Mouse (Mus musculus): ENCODE results near the gene Dnmt1. TPM values are rescaled to one million over a fixed set of nuclear protein-coding genes. Genes with fewer than 3 reads are reported as not detected.

Gene Dnmt1
- polyA plus RNA-seq, 1 experiment from 2014 or later = 178 TPM

- no peaks in the 10 kb centered on the region for H3K9me3 ChIP-seq (replicated peaks)
- H3K27me3 ChIP-seq (ENCODE audit: low read depth, poor library complexity, severe bottlenecking) = peaks cover 60% of the 10 kb centered on the region
- peaks cover 12% of the 10 kb centered on the region for H3K4me1 ChIP-seq
- peak within 1 kb of the TSS; percentile 47 for H3K4me3 ChIP-seq
- H3K27ac ChIP-seq = no peak within 1 kb of the TSS
- H3K36me3 ChIP-seq = no peaks in the 10 kb centered on the region
- WGBS = 11% methylated on average over 53 of the region's 53 CpGs
- DNase-seq (ENCODE audit: low spot score) = peak; percentile 41
Measured at GRCm38 (mm10) chr9:20868448-20869001, 91.2 kb downstream of the Dnmt1 start, which contains the start of gene A230050P20Rik. Gene A230050P20Rik, plus strand, starts transcription at chr9:20868642.

- Histone ChIP-seq H3K9me3 (replicated peaks) (no peaks in the 10 kb centered on the region), H3K4me1 (peaks cover 12% of the 10 kb centered on the region), H3K27ac (no peak overlapping the region), H3K4me3 (no peak overlapping the region), H3K27me3 (ENCODE audit: low read depth, poor library complexity, severe bottlenecking) (peaks cover 60% of the 10 kb centered on the region), H3K36me3 (no peaks in the 10 kb centered on the region)
- 62% methylated on average over 3 of the region's 3 CpGs for WGBS
- no peak for DNase-seq (ENCODE audit: low spot score)
Measured at GRCm38 (mm10) chr9:20866879-20867278, 92.8 kb downstream of the Dnmt1 start.

- peaks cover 14% of the 10 kb centered on the region for H3K27me3 ChIP-seq (ENCODE audit: low read depth, poor library complexity, severe bottlenecking)
- 58% methylated on average over 4 of the region's 4 CpGs for WGBS
Measured at GRCm38 (mm10) chr9:20862225-20862624, 97.5 kb downstream of the Dnmt1 start.

GRCm38 (mm10) chr9:20861821-20862220, 97.9 kb downstream of the Dnmt1 start:
- H3K9me3 ChIP-seq (replicated peaks) = no peaks in the 10 kb centered on the region
- no peaks in the 10 kb centered on the region for H3K36me3 ChIP-seq
- 16% methylated on average over 4 of the region's 4 CpGs for WGBS
- no peaks in the 10 kb centered on the region for H3K4me1 ChIP-seq
- no peak overlapping the region for H3K27ac ChIP-seq
- H3K27me3 ChIP-seq (ENCODE audit: low read depth, poor library complexity, severe bottlenecking) = peaks cover 10% of the 10 kb centered on the region
- no peak overlapping the region for H3K4me3 ChIP-seq
- peak; percentile 58 for DNase-seq (ENCODE audit: low spot score)

More at GRCm38 (mm10) chr9:20862225-20862624, 97.5 kb downstream of the Dnmt1 start:
- H3K4me1 ChIP-seq = no peaks in the 10 kb centered on the region
- H3K27ac ChIP-seq = no peak overlapping the region
- no peak overlapping the region for H3K4me3 ChIP-seq
- DNase-seq (ENCODE audit: low spot score) = no peak
- H3K9me3 ChIP-seq (replicated peaks) = no peaks in the 10 kb centered on the region
- H3K36me3 ChIP-seq = no peaks in the 10 kb centered on the region

GRCm38 (mm10) chr9:20859926-20860325, 99.8 kb downstream of the Dnmt1 start:
- Histone ChIP-seq H3K4me3 (no peak overlapping the region), H3K36me3 (no peaks in the 10 kb centered on the region), H3K9me3 (replicated peaks) (no peaks in the 10 kb centered on the region), H3K27me3 (ENCODE audit: low read depth, poor library complexity, severe bottlenecking) (no peaks in the 10 kb centered on the region), H3K27ac (no peak overlapping the region), H3K4me1 (no peaks in the 10 kb centered on the region)
- DNase-seq (ENCODE audit: low spot score) = no peak
- 50% methylated on average over 6 of the region's 6 CpGs for WGBS

Small RNA genes within 50 kb of the gene (microRNA-seq; reads per million reads assigned to microRNA genes)
- gene Mir7081 = 0.88 reads per million

Other genes starting within 250 kb of the Dnmt1 start
- 1.5 and 3.2 TPM in 2 replicates for gene Olfm2, start 213.5 kb downstream of the Dnmt1 start, polyA plus RNA-seq (2016; fragmentation: Nextera tagmentation; extraction: Ambion mirVana)
- gene Col5a3, start 144.8 kb downstream of the Dnmt1 start, polyA plus RNA-seq (2016; fragmentation: Nextera tagmentation; extraction: Ambion mirVana) = 0.06 and 0.13 TPM in 2 replicates
- gene Rdh8, start 141.4 kb downstream of the Dnmt1 start, polyA plus RNA-seq (2016; fragmentation: Nextera tagmentation; extraction: Ambion mirVana) = not detected in 2 replicates
- 1.7 and 1.8 TPM in 2 replicates for gene A230050P20Rik, start 91.2 kb downstream of the Dnmt1 start, polyA plus RNA-seq (2016; fragmentation: Nextera tagmentation; extraction: Ambion mirVana)
- gene Angptl6, start 80.2 kb downstream of the Dnmt1 start, polyA plus RNA-seq (2016; fragmentation: Nextera tagmentation; extraction: Ambion mirVana) = 2.4 and 2.9 TPM in 2 replicates
- 103 and 121 TPM in 2 replicates for gene Ppan, start 71.7 kb downstream of the Dnmt1 start, polyA plus RNA-seq (2016; fragmentation: Nextera tagmentation; extraction: Ambion mirVana)
- 415 and 453 TPM in 2 replicates for gene Eif3g, start 61.3 kb downstream of the Dnmt1 start, polyA plus RNA-seq (2016; fragmentation: Nextera tagmentation; extraction: Ambion mirVana)
- 47.6 and 53.7 TPM in 2 replicates for gene S1pr2, start 16.9 kb upstream of the Dnmt1 start, polyA plus RNA-seq (2016; fragmentation: Nextera tagmentation; extraction: Ambion mirVana)
- 177 and 190 TPM in 2 replicates for gene Mrpl4, start 42.9 kb upstream of the Dnmt1 start, polyA plus RNA-seq (2016; fragmentation: Nextera tagmentation; extraction: Ambion mirVana)
- gene Icam1, start 56.1 kb upstream of the Dnmt1 start, polyA plus RNA-seq (2016; fragmentation: Nextera tagmentation; extraction: Ambion mirVana) = 6.2 and 7.6 TPM in 2 replicates
- 5.1 and 5.4 TPM in 2 replicates for gene Icam4, start 69.5 kb upstream of the Dnmt1 start, polyA plus RNA-seq (2016; fragmentation: Nextera tagmentation; extraction: Ambion mirVana)
- 0.05 TPM in 1 of 2 replicates, not detected in the other for gene Icam5, start 72.2 kb upstream of the Dnmt1 start, polyA plus RNA-seq (2016; fragmentation: Nextera tagmentation; extraction: Ambion mirVana)
- 0.61 and 2.5 TPM in 2 replicates for gene Zglp1, start 107.2 kb upstream of the Dnmt1 start, polyA plus RNA-seq (2016; fragmentation: Nextera tagmentation; extraction: Ambion mirVana)
- 0.68 and 0.81 TPM in 2 replicates for gene Gm49373, start 113.2 kb upstream of the Dnmt1 start, polyA plus RNA-seq (2016; fragmentation: Nextera tagmentation; extraction: Ambion mirVana)
- 69.5 and 74.7 TPM in 2 replicates for gene Fdx1l, start 113.7 kb upstream of the Dnmt1 start, polyA plus RNA-seq (2016; fragmentation: Nextera tagmentation; extraction: Ambion mirVana)
- gene Gm38431, start 132.1 kb upstream of the Dnmt1 start, polyA plus RNA-seq (2016; fragmentation: Nextera tagmentation; extraction: Ambion mirVana) = 5.4 TPM in 2 replicates
- 109 and 115 TPM in 2 replicates for gene Raver1, start 132.1 kb upstream of the Dnmt1 start, polyA plus RNA-seq (2016; fragmentation: Nextera tagmentation; extraction: Ambion mirVana)
- 11.5 and 15.3 TPM in 2 replicates for gene Tyk2, start 171.4 kb upstream of the Dnmt1 start, polyA plus RNA-seq (2016; fragmentation: Nextera tagmentation; extraction: Ambion mirVana)
- gene Cdc37, start 190.1 kb upstream of the Dnmt1 start, polyA plus RNA-seq (2016; fragmentation: Nextera tagmentation; extraction: Ambion mirVana) = 434 and 487 TPM in 2 replicates
- 3.6 and 4.5 TPM in 2 replicates for gene Pde4a, start 205.8 kb upstream of the Dnmt1 start, polyA plus RNA-seq (2016; fragmentation: Nextera tagmentation; extraction: Ambion mirVana)

All from limb, embryonic 10.5 days (tissue).